Comparison of ENCODE assay signal across 1 mouse cellular context in the genomic region with DNA sequence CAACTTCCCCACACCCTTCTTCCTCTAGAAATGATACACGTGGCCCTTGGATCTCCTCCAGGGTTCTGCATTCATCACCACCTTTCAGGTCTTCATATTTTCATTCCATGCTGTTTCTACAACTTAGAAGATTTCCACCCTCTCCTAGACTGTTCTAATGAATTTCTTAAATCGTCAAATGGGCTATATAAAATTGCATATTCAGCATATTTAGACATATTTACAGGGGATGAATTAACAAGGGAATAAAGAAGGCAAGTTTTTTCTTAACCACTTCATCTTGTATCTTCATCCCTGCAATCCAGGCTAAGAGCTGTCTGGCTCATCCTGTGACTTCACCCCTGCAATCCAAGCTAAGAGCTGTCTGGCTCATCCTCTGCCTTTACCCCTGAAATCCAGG.
TF ChIP-seq lines count a peak whose summit lies in the region.

No protein-coding gene starts in this region.

TF ChIP-seq in MEL, 35 proteins besides CTCF, POLR2A, EP300 and RAD21 (continued from another document):
- TF ChIP-seq MXI1 (IDR thresholded peaks at IDR 0.05; ENCODE audit: low read depth, low read length) (no peak), POLR2AphosphoS2 (IDR thresholded peaks at IDR 0.05; ENCODE audit: low read length) (no peak)
